In genomic region chr7:100287748-100288578, GRCm38 (mm10) we compare ENCODE assay signal across 8 mouse cellular contexts. TPM values are rescaled to one million over a fixed set of nuclear protein-coding genes. Genes with fewer than 3 reads are reported as not detected.
DNase-seq lines count a peak whose midpoint lies in the region; ATAC-seq and TF ChIP-seq lines count a peak whose summit lies in the region.
"Had no signal": no experiment of that assay in that cellular context is flagged by ENCODE, and none has a peak within 500 bp of the region (broad histone marks: within the 10 kb centered on the region; RNA-seq: fewer than 3 reads in every experiment).

No protein-coding gene starts in this region.

- TF ChIP-seq CTCF in stomach, postnatal 0 days (IDR thresholded peaks at IDR 0.05; ENCODE audit: low read depth) = no peak

- H3K4me2 ChIP-seq in heart, embryonic 11.5 days = peak overlapping the region; percentile 55
- H3K4me2 ChIP-seq in kidney, embryonic 15.5 days = peak overlapping the region; percentile 54
- peak overlapping the region; percentile 49 for H3K4me2 ChIP-seq in stomach, postnatal 0 days (replicated peaks; ENCODE audit: low read depth)

- peaks cover 0 to 4% of the 10 kb centered on the region in 2 experiments; a peak in 1 of 4 replicates for H3K4me1 ChIP-seq in ES-E14 (ENCODE audit: control insufficient read depth in 2 of 2, insufficient read depth in 2 of 2, low read length in 2 of 2, poor library complexity in 1 of 2)
- peaks cover 16% of the 10 kb centered on the region for H3K4me1 ChIP-seq in heart, embryonic 11.5 days (ENCODE audit: control insufficient read depth, insufficient read depth, low read length)
- H3K4me1 ChIP-seq in kidney, embryonic 15.5 days = peaks cover 36% of the 10 kb centered on the region
- H3K4me1 ChIP-seq in stomach, postnatal 0 days (replicated peaks; ENCODE audit: control insufficient read depth, insufficient read depth) = 0 out of 2 replicates have a peak, but pooled peaks cover 3% of the 10 kb centered on the region

- peak; percentile 67; the same call in 1 of the 2 replicates for ATAC-seq in heart, embryonic 11.5 days (replicated peaks; ENCODE audit: insufficient number of reproducible peaks, low FRiP score, low TSS enrichment)
- ATAC-seq in kidney, embryonic 15.5 days (replicated peaks; ENCODE audit: low FRiP score) = peak; percentile 86
- ATAC-seq in stomach, postnatal 0 days (ENCODE audit: low FRiP score, low TSS enrichment) = peak; percentile 77

- WGBS in heart, embryonic 11.5 days (ENCODE audit: insufficient replicate concordance) = 17% methylated on average over 7 of the region's 7 CpGs
- WGBS in kidney, embryonic 15.5 days = 5% methylated on average over 7 of the region's 7 CpGs
- 5% methylated on average over 7 of the region's 7 CpGs for WGBS in stomach, postnatal 0 days

- TF ChIP-seq EP300 in stomach, postnatal 0 days (optimal IDR thresholded peaks at IDR 0.05) = no peak

- no peak for DNase-seq in ES-E14 (ENCODE audit: low read depth, low spot score)
- peak; percentile 32 for DNase-seq in adrenal gland, adult 8-10 months
- peak; percentile 79 for DNase-seq in lung, postnatal 10 days
- DNase-seq in stomach, postnatal 0 days (ENCODE audit: low spot score) = peak; percentile 87
- DNase-seq in spleen, postnatal 10 days (ENCODE audit: low spot score in 2 of 2) = no peak

- H3K9ac ChIP-seq in ES-E14 (ENCODE audit: insufficient read depth, low read depth, low read length, poor library complexity, severe bottlenecking) = no peak overlapping the region
- peak overlapping the region; percentile 25 for H3K9ac ChIP-seq in heart, embryonic 11.5 days (ENCODE audit: low read depth, low read length)
- H3K9ac ChIP-seq in kidney, embryonic 15.5 days = no peak overlapping the region
- no peak overlapping the region; the same call in 1 of the 2 replicates for H3K9ac ChIP-seq in stomach, postnatal 0 days (ENCODE audit: low read length)

- no peaks in the 10 kb centered on the region for H3K36me3 ChIP-seq in ES-E14 (ENCODE audit: control insufficient read depth, insufficient read depth, low read length, poor library complexity, severe bottlenecking)
- 0 out of 2 replicates have a peak, but pooled peaks cover 3% of the 10 kb centered on the region for H3K36me3 ChIP-seq in heart, embryonic 11.5 days (ENCODE audit: control insufficient read depth, insufficient read depth, low read length)
- H3K36me3 ChIP-seq in kidney, embryonic 15.5 days = no peaks in the 10 kb centered on the region
- no peaks in the 10 kb centered on the region for H3K36me3 ChIP-seq in stomach, postnatal 0 days (ENCODE audit: control insufficient read depth, insufficient read depth, low read length)

- 0 out of 4 replicates have a peak overlapping the region, but pooled peaks of 1 of the 2 experiments have one; percentile 31 for H3K4me3 ChIP-seq in ES-E14 (ENCODE audit: insufficient read depth in 1 of 2, low read depth in 1 of 2, low read length in 2 of 2, poor library complexity in 1 of 2, severe bottlenecking in 1 of 2)
- H3K4me3 ChIP-seq in heart, embryonic 11.5 days (ENCODE audit: low read depth, low read length) = no peak overlapping the region
- H3K4me3 ChIP-seq in kidney, embryonic 15.5 days (replicated peaks) = peak overlapping the region; percentile 16; the same call in 1 of the 2 replicates
- peak overlapping the region; percentile 17 for H3K4me3 ChIP-seq in stomach, postnatal 0 days (ENCODE audit: low read depth, low read length)

- in situ Hi-C loops in ES-E14 (cut with MboI; ENCODE audit: low sequenced_read_pairs in 2 of 2, unreplicated experiment in 2 of 2) = no loop called here

- peaks cover 9% of the 10 kb centered on the region for H3K27me3 ChIP-seq in heart, embryonic 11.5 days (ENCODE audit: control insufficient read depth, insufficient read depth, low read length)
- peaks cover 19% of the 10 kb centered on the region for H3K27me3 ChIP-seq in kidney, embryonic 15.5 days
- H3K27me3 ChIP-seq in stomach, postnatal 0 days (ENCODE audit: control insufficient read depth, insufficient read depth, low read length) = no peaks in the 10 kb centered on the region

- no peaks in the 10 kb centered on the region for H3K9me3 ChIP-seq in ES-E14 (ENCODE audit: control insufficient read depth, insufficient read depth, low read depth, low read length)
- no peaks in the 10 kb centered on the region; the same call in 1 of the 2 replicates for H3K9me3 ChIP-seq in heart, embryonic 11.5 days (replicated peaks; ENCODE audit: control insufficient read depth, low read length)
- no peaks in the 10 kb centered on the region for H3K9me3 ChIP-seq in kidney, embryonic 15.5 days (replicated peaks)
- no peaks in the 10 kb centered on the region for H3K9me3 ChIP-seq in stomach, postnatal 0 days (ENCODE audit: control insufficient read depth, low read length)

- H3K27ac ChIP-seq in ES-E14 (ENCODE audit: insufficient read depth, low read depth, low read length, poor library complexity, severe bottlenecking) = peak overlapping the region; percentile 29; the same call in 1 of the 2 replicates
- peak overlapping the region; percentile 92 for H3K27ac ChIP-seq in heart, embryonic 11.5 days (ENCODE audit: low read depth, low read length)
- H3K27ac ChIP-seq in kidney, embryonic 15.5 days = peak overlapping the region; percentile 92
- H3K27ac ChIP-seq in stomach, postnatal 0 days (replicated peaks) = peak overlapping the region; percentile 71

TF ChIP-seq in ES-E14, 5 proteins besides CTCF, POLR2A, EP300 and RAD21:
- TF ChIP-seq MAFK (IDR thresholded peaks at IDR 0.05; ENCODE audit: insufficient read depth, low read depth, low read length) (no peak), ZC3H11A (IDR thresholded peaks at IDR 0.05; ENCODE audit: borderline replicate concordance, low read depth, low read length) (no peak), CHD2 (IDR thresholded peaks at IDR 0.05; ENCODE audit: low read depth, low read length) (no peak), HCFC1 (IDR thresholded peaks at IDR 0.05; ENCODE audit: borderline replicate concordance, insufficient read depth, low read length) (no peak), ZNF384 (IDR thresholded peaks at IDR 0.05; ENCODE audit: low read depth, low read length) (no peak)

RNA-seq across cellular contexts. Expression of gene P4ha3, which starts 2.6 kb away (rescaled TPM):
- total RNA-seq in ES-E14 (2012; rRNA removed) = 0.95 and 2.0 TPM in 2 replicates
- total RNA-seq in adrenal gland, adult 8-10 months (2022) = 1 to 10 TPM in 1 of 4 experiments, under 1 TPM in 3; 0.49 to 1.1 (median 0.81) TPM
- polyA plus RNA-seq in heart, embryonic 11.5 days (2014; fragmentation: Nextera tagmentation; extraction: Ambion mirVana) = 16.2 and 17.5 TPM in 2 replicates
- 7.7 TPM in 2 replicates for polyA plus RNA-seq in kidney, embryonic 15.5 days (2015; fragmentation: Nextera tagmentation; extraction: Ambion mirVana)
- 1.2 and 1.4 TPM in 2 replicates for polyA plus RNA-seq in stomach, postnatal 0 days (2015; fragmentation: Nextera tagmentation; extraction: Ambion mirVana)
- total RNA-seq: common myeloid progenitor, adult 5-6 weeks had no signal

Comparison
In these comparisons a context has a peak if more than half of its experiments do, and no peak if none do; other contexts are left out.
1. DNase-seq: peak in adrenal gland, adult 8-10 months (single experiment), lung, postnatal 10 days (single experiment) and stomach, postnatal 0 days (single experiment); none in ES-E14 (single experiment) and spleen, postnatal 10 days (0 of 2).
2. H3K27ac ChIP-seq: peak in every context shown above with its lines; median percentile 92 in heart, embryonic 11.5 days; 92 in kidney, embryonic 15.5 days; 71 in stomach, postnatal 0 days; 29 in ES-E14.
3. Peak in every context shown above with its lines, with median percentiles within 50 percentile points of each other: ATAC-seq and H3K4me2 ChIP-seq.